In genomic region chr1:106713621-106714529, GRCm38 (mm10) we compare ENCODE assay signal across 8 mouse cellular contexts. TPM values are rescaled to one million over a fixed set of nuclear protein-coding genes. Genes with fewer than 3 reads are reported as not detected.
DNase-seq lines count a peak whose midpoint lies in the region; ATAC-seq and TF ChIP-seq lines count a peak whose summit lies in the region.

Gene Bcl2, minus strand, starts transcription at chr1:106714274.

- peak; percentile 88 for ATAC-seq in embryonic facial prominence, embryonic 15.5 days (ENCODE audit: insufficient number of reproducible peaks, low FRiP score, low TSS enrichment, low read depth)
- ATAC-seq in heart, embryonic 13.5 days (ENCODE audit: extremely low read depth, insufficient number of reproducible peaks, low FRiP score, low TSS enrichment): peak; percentile 61
- ATAC-seq in liver, embryonic 14.5 days (ENCODE audit: insufficient read depth): peak; percentile 65
- peak; percentile 82 for ATAC-seq in stomach, embryonic 15.5 days (ENCODE audit: insufficient read depth, low FRiP score, low read depth)

- peak within 1 kb of the TSS; percentile 92 for H3K4me2 ChIP-seq in embryonic facial prominence, embryonic 15.5 days (replicated peaks)
- peak within 1 kb of the TSS; percentile 97 for H3K4me2 ChIP-seq in heart, embryonic 13.5 days
- H3K4me2 ChIP-seq in liver, embryonic 14.5 days (ENCODE audit: low read depth): peak within 1 kb of the TSS; percentile 66
- H3K4me2 ChIP-seq in stomach, embryonic 15.5 days: peak within 1 kb of the TSS; percentile 96

- peak; percentile 87 for DNase-seq in 416B (ENCODE audit: low read depth)
- peak; percentile 77 for DNase-seq in adrenal gland, postnatal 25 days
- DNase-seq in kidney, postnatal 10 days: peak; percentile 86
- no peak for DNase-seq in liver, embryonic 14.5 days (ENCODE audit: low read depth in 3 of 3, low spot score in 3 of 3)
- DNase-seq in neural tube, embryonic 10.5 days (ENCODE audit: extremely low spot score, low spot score): peak; percentile 79

- H3K36me3 ChIP-seq in embryonic facial prominence, embryonic 15.5 days: no peaks in the 10 kb centered on the region
- no peaks in the 10 kb centered on the region for H3K36me3 ChIP-seq in heart, embryonic 13.5 days
- no peaks in the 10 kb centered on the region for H3K36me3 ChIP-seq in liver, embryonic 14.5 days (replicated peaks; ENCODE audit: control insufficient read depth, insufficient read depth, low read depth)
- no peaks in the 10 kb centered on the region for H3K36me3 ChIP-seq in stomach, embryonic 15.5 days

- peak within 1 kb of the TSS; percentile 93 for H3K27ac ChIP-seq in embryonic facial prominence, embryonic 15.5 days (replicated peaks)
- peak within 1 kb of the TSS; percentile 89 for H3K27ac ChIP-seq in heart, embryonic 13.5 days (replicated peaks)
- H3K27ac ChIP-seq in liver, embryonic 14.5 days: no peak within 1 kb of the TSS
- H3K27ac ChIP-seq in stomach, embryonic 15.5 days: peak within 1 kb of the TSS; percentile 93

- no peaks in the 10 kb centered on the region for H3K27me3 ChIP-seq in embryonic facial prominence, embryonic 15.5 days
- H3K27me3 ChIP-seq in heart, embryonic 13.5 days (replicated peaks): no peaks in the 10 kb centered on the region
- H3K27me3 ChIP-seq in liver, embryonic 14.5 days (ENCODE audit: control insufficient read depth, insufficient read depth, low read length): peaks cover 28% of the 10 kb centered on the region
- no peaks in the 10 kb centered on the region for H3K27me3 ChIP-seq in stomach, embryonic 15.5 days (replicated peaks)

- peaks cover 19% of the 10 kb centered on the region; the same call in 1 of the 2 replicates for H3K4me1 ChIP-seq in embryonic facial prominence, embryonic 15.5 days
- peaks cover 41% of the 10 kb centered on the region for H3K4me1 ChIP-seq in heart, embryonic 13.5 days
- H3K4me1 ChIP-seq in liver, embryonic 14.5 days (replicated peaks; ENCODE audit: control insufficient read depth in 2 of 2, insufficient read depth in 2 of 2, low read length in 1 of 2): peaks cover 2 to 14% of the 10 kb centered on the region in 2 experiments; a peak in 2 of 4 replicates
- H3K4me1 ChIP-seq in stomach, embryonic 15.5 days: peaks cover 9% of the 10 kb centered on the region

- WGBS in embryonic facial prominence, embryonic 15.5 days: under 1% methylated on average over 65 of the region's 95 CpGs
- under 1% methylated on average over 82 of the region's 95 CpGs for WGBS in heart, embryonic 13.5 days
- under 1% methylated on average over 82 of the region's 95 CpGs for WGBS in liver, embryonic 14.5 days (ENCODE audit: insufficient replicate concordance)
- under 1% methylated on average over 90 of the region's 95 CpGs for WGBS in stomach, embryonic 15.5 days

- peak within 1 kb of the TSS; percentile 74 for H3K9ac ChIP-seq in embryonic facial prominence, embryonic 15.5 days
- H3K9ac ChIP-seq in heart, embryonic 13.5 days: peak within 1 kb of the TSS; percentile 95
- peak within 1 kb of the TSS; percentile 51 for H3K9ac ChIP-seq in liver, embryonic 14.5 days (replicated peaks)
- H3K9ac ChIP-seq in stomach, embryonic 15.5 days: peak within 1 kb of the TSS; percentile 81

- H3K9me3 ChIP-seq in embryonic facial prominence, embryonic 15.5 days (replicated peaks): no peaks in the 10 kb centered on the region
- no peaks in the 10 kb centered on the region for H3K9me3 ChIP-seq in heart, embryonic 13.5 days
- no peaks in the 10 kb centered on the region for H3K9me3 ChIP-seq in liver, embryonic 14.5 days (ENCODE audit: control insufficient read depth, low read length)
- H3K9me3 ChIP-seq in stomach, embryonic 15.5 days: no peaks in the 10 kb centered on the region

- no peak for TF ChIP-seq EP300 in liver, embryonic 14.5 days (IDR thresholded peaks at IDR 0.05; ENCODE audit: low read depth)

- no peak for TF ChIP-seq CTCF in liver, embryonic 14.5 days (IDR thresholded peaks at IDR 0.05; ENCODE audit: low read depth)

- peak within 1 kb of the TSS; percentile 76 for H3K4me3 ChIP-seq in embryonic facial prominence, embryonic 15.5 days (replicated peaks)
- H3K4me3 ChIP-seq in heart, embryonic 13.5 days: peak within 1 kb of the TSS; percentile 88
- H3K4me3 ChIP-seq in liver, embryonic 14.5 days (ENCODE audit: insufficient read depth in 1 of 2, low read depth in 2 of 2, low read length in 2 of 2): peak within 1 kb of the TSS; percentile 56 to 61
- H3K4me3 ChIP-seq in stomach, embryonic 15.5 days (replicated peaks): peak within 1 kb of the TSS; percentile 74

RNA-seq across cellular contexts. Expression of gene Bcl2, which starts in this region (rescaled TPM):
- total RNA-seq in adrenal gland, postnatal 25 days (2021): 5.4 and 5.7 TPM in 2 replicates
- 22.0 and 23.4 TPM in 2 replicates for polyA plus RNA-seq in embryonic facial prominence, embryonic 15.5 days (2015; fragmentation: Nextera tagmentation; extraction: Ambion mirVana)
- 6.7 and 7.2 TPM in 2 replicates for polyA plus RNA-seq in heart, embryonic 13.5 days (2015; fragmentation: Nextera tagmentation; extraction: Ambion mirVana)
- polyA plus RNA-seq in liver, embryonic 14.5 days (2012; rRNA removed): 0.14 and 0.38 TPM in 2 replicates
- 0.43 TPM in 2 replicates for polyA plus RNA-seq in liver, embryonic 14.5 days (2014; fragmentation: Nextera tagmentation; extraction: Ambion mirVana)
- polyA plus RNA-seq in stomach, embryonic 15.5 days (2015; fragmentation: Nextera tagmentation; extraction: Ambion mirVana): 17.0 and 17.8 TPM in 2 replicates

Comparison
In these comparisons a context has a peak if more than half of its experiments do, and no peak if none do; other contexts are left out.
1. Peak in ATAC-seq, H3K4me3 ChIP-seq, H3K9ac ChIP-seq and H3K4me2 ChIP-seq in liver, embryonic 14.5 days; RNA of the gene not detected or under 1 TPM.
2. DNase-seq: peak in 416B (single experiment), adrenal gland, postnatal 25 days (single experiment), kidney, postnatal 10 days (single experiment) and neural tube, embryonic 10.5 days (single experiment); none in liver, embryonic 14.5 days (0 of 3).
3. Peak in every context shown above with its lines, with median percentiles within 50 percentile points of each other: ATAC-seq, H3K4me2 ChIP-seq, H3K4me3 ChIP-seq and H3K9ac ChIP-seq.